Comparison of ENCODE assay signal across 8 mouse cellular contexts in genomic region chr4:152185510-152186204, GRCm38 (mm10). TPM values are rescaled to one million over a fixed set of nuclear protein-coding genes. Genes with fewer than 3 reads are reported as not detected.
DNase-seq lines count a peak whose midpoint lies in the region; ATAC-seq and TF ChIP-seq lines count a peak whose summit lies in the region.

No protein-coding gene starts in this region.

- peak overlapping the region; percentile 75 for H3K27ac ChIP-seq in kidney, embryonic 16.5 days (ENCODE audit: low read length)
- H3K27ac ChIP-seq in heart, adult 2 months = peak overlapping the region; percentile 82

- H3K9ac ChIP-seq in kidney, embryonic 16.5 days (replicated peaks; ENCODE audit: low read length) = peak overlapping the region; percentile 2
- H3K9ac ChIP-seq in heart, adult 2 months (ENCODE audit: low read depth, low read length) = peak overlapping the region; percentile 57

- no peak for TF ChIP-seq EP300 in heart, adult 2 months (IDR thresholded peaks at IDR 0.05; ENCODE audit: insufficient read depth, low read depth, low read length)

- intact Hi-C loops in heart, adult 2 months (cut with DNase I) = loop anchor here (2.0 kb wide), 1 partner anchor 27 kb away; no protein-coding TSS in a partner anchor

- WGBS in kidney, embryonic 16.5 days = under 1% methylated on average over 19 of the region's 19 CpGs
- 6% methylated on average over 19 of the region's 19 CpGs for WGBS in heart, adult 2 months

- peaks cover 23% of the 10 kb centered on the region for H3K4me1 ChIP-seq in kidney, embryonic 16.5 days (ENCODE audit: insufficient read depth, low read length)
- peaks cover 27% of the 10 kb centered on the region for H3K4me1 ChIP-seq in heart, adult 2 months (ENCODE audit: control insufficient read depth, insufficient read depth, low read length)

- peak overlapping the region; percentile 41 for H3K4me2 ChIP-seq in kidney, embryonic 16.5 days (replicated peaks; ENCODE audit: low read depth, low read length)
- peak overlapping the region; percentile 83 for H3K4me2 ChIP-seq in myocyte (ENCODE audit: low read depth)

- peak overlapping the region; percentile 20 for H3K4me3 ChIP-seq in kidney, embryonic 16.5 days (ENCODE audit: low read length)
- peak overlapping the region; percentile 11 for H3K4me3 ChIP-seq in heart, adult 2 months
- peak overlapping the region; percentile 34 for H3K4me3 ChIP-seq in myocyte

- TF ChIP-seq POLR2A in heart, adult 2 months (IDR thresholded peaks at IDR 0.05; ENCODE audit: insufficient read depth, low read depth, low read length) = peak; percentile 17
- TF ChIP-seq POLR2A in myocyte (IDR thresholded peaks at IDR 0.05; ENCODE audit: insufficient read length, low read depth) = peak; percentile 23

- no peaks in the 10 kb centered on the region for H3K36me3 ChIP-seq in kidney, embryonic 16.5 days (ENCODE audit: insufficient read depth, low read length)
- no peaks in the 10 kb centered on the region for H3K36me3 ChIP-seq in heart, adult 2 months (ENCODE audit: control insufficient read depth, insufficient read depth, low read length)
- peaks cover 6% of the 10 kb centered on the region for H3K36me3 ChIP-seq in myocyte (ENCODE audit: control insufficient read depth, insufficient read depth)

- no peaks in the 10 kb centered on the region for H3K79me2 ChIP-seq in heart, adult 2 months (replicated peaks; ENCODE audit: control insufficient read depth, insufficient read depth, low read length)
- H3K79me2 ChIP-seq in myocyte (ENCODE audit: control insufficient read depth, insufficient read depth) = peaks cover 64% of the 10 kb centered on the region

- peak overlapping the region; percentile 8 for H3ac ChIP-seq in myocyte (ENCODE audit: control insufficient read depth, insufficient read length)

- peak; percentile 80 for ATAC-seq in kidney, embryonic 16.5 days (ENCODE audit: low FRiP score, low TSS enrichment)
- peak; percentile 57 for ATAC-seq in activated CD4-positive, CD25-positive, alpha-beta regulatory T cell, adult 4 months

- no peak for TF ChIP-seq CTCF in heart, adult 2 months (IDR thresholded peaks at IDR 0.05)

- H3K27me3 ChIP-seq in kidney, embryonic 16.5 days (ENCODE audit: insufficient read depth, low read length) = no peaks in the 10 kb centered on the region
- no peaks in the 10 kb centered on the region for H3K27me3 ChIP-seq in heart, adult 2 months (ENCODE audit: control insufficient read depth, insufficient read depth, low read length)
- no peaks in the 10 kb centered on the region for H3K27me3 ChIP-seq in myocyte (ENCODE audit: control insufficient read depth, insufficient read depth, insufficient read length)

- DNase-seq in kidney, adult 8-10 months = no peak
- DNase-seq in heart, adult 2 months = peak; percentile 67 to 71
- peak; percentile 41 for DNase-seq in kidney, postnatal 14 days
- DNase-seq in frontal cortex, postnatal 25 days (ENCODE audit: low spot score in 2 of 2) = no peak
- DNase-seq in adrenal gland, adult 8-10 months = no peak

- no peaks in the 10 kb centered on the region for H3K9me3 ChIP-seq in kidney, embryonic 16.5 days (ENCODE audit: low read length)

TF ChIP-seq in myocyte, 11 proteins besides CTCF, POLR2A, EP300 and RAD21:
- no peak for TF ChIP-seq SRF (IDR thresholded peaks at IDR 0.05; ENCODE audit: control insufficient read depth, insufficient read length, low read depth)
- TF ChIP-seq POLR2AphosphoS2 (IDR thresholded peaks at IDR 0.05; ENCODE audit: insufficient read length, low read depth) = peak; percentile 55
- no peak for TF ChIP-seq USF1 (IDR thresholded peaks at IDR 0.05; ENCODE audit: low read depth)

RNA-seq across cellular contexts. Expression of gene Acot7, which starts 7.7 kb away (rescaled TPM):
- 75.1 and 76.4 TPM in 2 replicates for polyA plus RNA-seq in kidney, embryonic 16.5 days (2015; fragmentation: Nextera tagmentation; extraction: Ambion mirVana)
- 100 to 1,000 TPM; 134 to 172 TPM for polyA plus RNA-seq in activated CD4-positive, CD25-positive, alpha-beta regulatory T cell, adult 4 months (2017; shearing (Covaris generic))
- total RNA-seq in heart, adult 2 months (2021) = 10 to 100 TPM; 58.1 to 64.8 TPM
- polyA plus RNA-seq in heart, adult 2 months (2012; rRNA removed) = 51.7 and 65.0 TPM in 2 replicates
- polyA plus RNA-seq in myocyte (2012; fragmentation: generic; extraction: Trizol) = 167 TPM
- total RNA-seq in adrenal gland, adult 8-10 months (2022) = 10 to 100 TPM; 49.5 to 53.2 (median 51.8) TPM

RNA-seq across cellular contexts. Expression of gene Hes2, which starts 27.0 kb away (rescaled TPM):
- 0.14 and 0.57 TPM in 2 replicates for polyA plus RNA-seq in kidney, embryonic 16.5 days (2015; fragmentation: Nextera tagmentation; extraction: Ambion mirVana)
- not detected for polyA plus RNA-seq in activated CD4-positive, CD25-positive, alpha-beta regulatory T cell, adult 4 months (2017; shearing (Covaris generic))
- total RNA-seq in heart, adult 2 months (2021) = not detected
- polyA plus RNA-seq in heart, adult 2 months (2012; rRNA removed) = not detected in 2 replicates
- not detected for polyA plus RNA-seq in myocyte (2012; fragmentation: generic; extraction: Trizol)
- not detected for total RNA-seq in adrenal gland, adult 8-10 months (2022)

RNA-seq across cellular contexts. Expression of gene Espn, which starts 33.5 kb away (rescaled TPM):
- 22.2 and 30.6 TPM in 2 replicates for polyA plus RNA-seq in kidney, embryonic 16.5 days (2015; fragmentation: Nextera tagmentation; extraction: Ambion mirVana)
- 1 to 10 TPM; 6.9 to 8.3 TPM for polyA plus RNA-seq in activated CD4-positive, CD25-positive, alpha-beta regulatory T cell, adult 4 months (2017; shearing (Covaris generic))
- total RNA-seq in heart, adult 2 months (2021) = 1 to 10 TPM; 2.4 to 2.5 TPM
- 2.7 and 3.2 TPM in 2 replicates for polyA plus RNA-seq in heart, adult 2 months (2012; rRNA removed)
- 0.65 TPM for polyA plus RNA-seq in myocyte (2012; fragmentation: generic; extraction: Trizol)
- total RNA-seq in adrenal gland, adult 8-10 months (2022) = 1 to 10 TPM; 2.1 to 6.0 (median 4.4) TPM

Comparison
In these comparisons a context has a peak if more than half of its experiments do, and no peak if none do; other contexts are left out.
1. DNase-seq: peak in heart, adult 2 months (2 of 2) and kidney, postnatal 14 days (single experiment); none in kidney, adult 8-10 months (0 of 2), frontal cortex, postnatal 25 days (0 of 2) and adrenal gland, adult 8-10 months (single experiment).
2. Peak in every context shown above with its lines, with median percentiles within 50 percentile points of each other: H3K4me3 ChIP-seq.